Mouse (Mus musculus) frontal cortex, adult 2 months (tissue): Measurements from ENCODE around the gene Dnase2a. TPM values are rescaled to one million over a fixed set of nuclear protein-coding genes. Genes with fewer than 3 reads are reported as not detected.
A peak's percentile ranks its signal among the peaks of the same experiment; 100 is the strongest.

Experiments used
- DNase-seq, 2 experiments: peaks; one replicate each; pipeline ENCODE4 v3.0.0; 2022; ENCODE audit warnings: low spot score in 1 of 2; ENCODE audit errors: extremely low spot score in 1 of 2
- polyA plus RNA-seq: library from polyadenylated mRNA; depleted of rRNA; stranded (reverse); fragments of >200 nt; gene quantifications from 2 replicates; pipeline ENCODE4 v1.2.3, GENCODE M21; 2012

Gene Dnase2a
- polyA plus RNA-seq, 1 experiment: 6.5 TPM

DNA sequence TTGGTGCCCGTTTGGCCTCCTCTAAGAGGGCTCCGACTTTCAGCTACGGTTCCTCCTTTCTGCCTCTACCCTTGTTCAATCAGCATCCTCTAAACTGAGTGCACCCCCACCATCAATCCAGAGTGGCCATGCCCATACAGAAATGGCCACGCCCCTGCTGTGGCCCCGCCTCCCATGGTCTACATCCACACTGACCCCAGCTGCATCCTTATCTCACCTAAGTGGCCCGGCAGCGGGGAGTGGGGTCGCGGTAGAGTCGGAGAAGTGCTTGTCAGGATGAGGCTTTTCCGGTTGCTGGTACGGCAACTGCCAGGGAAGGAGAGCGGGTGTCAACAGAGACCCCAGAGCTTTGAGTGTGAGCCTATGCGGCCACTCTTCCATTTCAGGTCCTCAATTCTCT lies 27.1 kb downstream of the Dnase2a start:
- DNase-seq: no peak

DNA sequence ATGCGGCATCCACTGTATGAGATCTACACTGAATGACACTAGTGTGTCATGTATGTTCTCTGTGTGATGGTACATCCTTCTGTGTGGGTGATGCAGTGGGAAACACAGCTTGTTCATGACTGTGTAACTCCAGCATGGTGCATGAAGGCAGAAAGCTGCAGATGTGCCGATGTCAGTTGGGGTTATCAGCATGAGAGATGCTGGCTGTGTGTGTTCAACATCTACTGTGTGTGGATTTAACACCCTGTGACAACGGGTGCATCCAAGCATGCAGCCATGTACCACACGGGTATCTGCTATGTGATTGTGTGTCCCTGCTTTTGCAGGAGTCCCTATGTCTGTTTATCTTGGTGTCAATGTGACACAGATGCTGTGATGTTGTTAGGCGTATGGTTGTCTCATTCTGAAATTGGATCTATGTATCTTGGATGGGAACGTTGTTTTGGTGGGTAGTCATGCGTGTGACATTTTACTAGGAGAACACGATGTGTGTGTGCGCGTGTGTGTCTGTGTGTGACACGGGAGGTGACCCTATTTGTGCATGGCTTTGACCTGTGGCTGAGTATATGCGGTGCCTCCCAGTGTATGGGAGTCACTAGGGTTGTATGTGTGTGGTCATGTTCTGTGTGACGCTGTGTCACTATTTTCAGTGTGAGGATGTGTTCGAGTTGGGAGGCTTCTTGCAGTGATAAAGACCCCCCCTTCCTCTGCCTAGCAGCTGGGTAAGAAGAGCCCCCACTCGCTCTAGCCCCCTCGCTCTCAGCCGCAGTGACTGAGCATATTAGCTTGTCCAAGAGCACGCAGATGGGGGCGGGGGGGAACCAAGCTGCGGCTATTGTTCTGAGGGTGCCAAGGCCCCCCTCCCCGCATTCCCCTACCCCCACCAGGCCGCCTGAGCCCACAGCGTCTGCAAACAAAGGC lies 27.9 kb downstream of the Dnase2a start:
- peak in 1 of 2 experiments; percentile 21 for DNase-seq

DNA sequence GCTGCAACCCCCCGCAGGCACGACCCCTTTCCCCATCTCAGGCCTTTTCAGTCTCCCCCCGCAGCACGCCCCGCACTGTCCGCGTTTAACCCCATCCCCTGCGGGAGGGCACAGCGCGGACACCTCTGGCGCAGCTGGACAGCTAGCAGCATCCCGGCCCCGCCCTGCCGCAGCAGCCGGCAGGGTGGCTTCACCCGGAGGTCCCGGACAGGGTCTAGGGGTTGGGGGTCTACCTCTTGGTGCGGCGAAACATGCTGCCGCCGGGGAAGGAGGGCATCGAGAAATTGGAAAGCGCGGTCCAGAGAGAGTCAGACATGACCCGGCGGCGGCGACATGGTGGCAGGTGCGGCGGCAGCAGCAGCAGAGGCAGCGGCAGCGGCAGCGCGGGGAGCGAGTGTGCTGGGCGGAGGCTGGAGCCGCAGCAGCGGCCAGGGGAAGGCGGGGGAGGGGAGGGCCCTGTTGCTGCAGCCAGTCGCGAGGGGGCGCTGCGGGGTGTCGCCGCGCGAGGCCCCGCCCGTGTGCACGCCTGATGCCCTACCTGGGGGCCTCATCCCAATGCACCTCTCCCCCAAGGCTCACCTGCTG lies 28.7 kb downstream of the Dnase2a start, which contains the start of gene Mast1:
Gene Mast1 (minus strand): TSS at position 398 of the 585 bp plus-strand sequence.
- DNase-seq: peak in 1 of 2 experiments; percentile 72

DNA sequence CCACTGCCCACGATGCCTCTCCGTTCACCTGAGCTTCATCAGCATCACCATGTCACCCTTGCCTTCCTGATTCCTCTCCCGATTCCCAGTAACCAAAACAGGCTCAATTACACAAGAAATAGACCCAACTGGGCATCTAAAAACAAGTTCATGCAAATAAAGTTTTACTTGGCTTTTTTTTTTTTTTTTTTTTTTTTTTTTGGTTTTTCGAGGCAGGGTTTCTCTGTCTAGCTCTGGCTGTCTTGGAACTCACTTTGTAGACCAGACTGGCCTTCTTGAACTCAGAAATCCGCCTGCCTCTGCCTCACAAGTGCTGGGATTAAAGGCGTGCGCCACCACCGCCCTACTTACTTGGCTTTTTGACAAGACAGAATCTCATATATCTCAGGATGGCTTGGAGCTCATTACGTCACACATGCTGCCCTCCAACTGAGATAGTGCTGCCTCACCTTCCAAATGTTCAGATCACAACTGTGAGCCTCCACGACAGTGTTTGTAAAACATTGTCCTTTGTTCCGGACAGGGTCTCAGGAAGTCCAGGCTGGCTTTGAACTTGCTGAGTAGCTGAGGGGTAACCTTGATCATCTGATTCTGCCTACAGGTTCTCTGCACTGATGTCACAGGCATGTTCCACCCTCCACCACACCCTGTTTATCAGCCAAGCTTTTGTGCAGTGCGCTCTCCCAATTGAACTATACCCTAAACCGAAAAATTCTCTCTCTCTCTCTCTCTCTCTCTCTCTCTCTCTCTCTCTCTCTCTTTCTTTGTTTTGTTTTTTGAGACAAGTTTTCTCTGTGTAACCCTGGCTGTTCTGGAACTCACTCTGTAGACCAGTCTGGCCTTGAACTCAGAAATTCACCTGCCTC lies 29.5 kb downstream of the Dnase2a start:
- DNase-seq: no peak

DNA sequence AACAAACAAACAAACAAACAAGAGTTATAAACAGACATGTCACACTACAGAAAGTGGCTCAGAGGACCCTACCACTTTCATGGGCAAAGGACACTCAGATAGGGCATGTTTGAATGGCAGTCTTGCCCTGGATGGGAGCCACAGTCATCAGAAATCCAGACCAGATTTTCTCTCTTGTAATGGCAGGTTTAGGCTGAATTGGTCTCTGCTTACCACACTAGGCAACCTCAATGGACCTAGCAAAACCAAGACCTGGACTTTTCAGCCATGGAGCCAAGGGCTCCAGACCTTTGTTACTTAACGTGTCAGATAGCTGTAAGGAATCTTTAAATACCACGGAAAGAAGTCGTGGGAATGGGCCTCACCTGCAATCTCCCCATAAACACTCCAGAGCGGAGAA lies 35.3 kb downstream of the Dnase2a start:
- DNase-seq: no peak

DNA sequence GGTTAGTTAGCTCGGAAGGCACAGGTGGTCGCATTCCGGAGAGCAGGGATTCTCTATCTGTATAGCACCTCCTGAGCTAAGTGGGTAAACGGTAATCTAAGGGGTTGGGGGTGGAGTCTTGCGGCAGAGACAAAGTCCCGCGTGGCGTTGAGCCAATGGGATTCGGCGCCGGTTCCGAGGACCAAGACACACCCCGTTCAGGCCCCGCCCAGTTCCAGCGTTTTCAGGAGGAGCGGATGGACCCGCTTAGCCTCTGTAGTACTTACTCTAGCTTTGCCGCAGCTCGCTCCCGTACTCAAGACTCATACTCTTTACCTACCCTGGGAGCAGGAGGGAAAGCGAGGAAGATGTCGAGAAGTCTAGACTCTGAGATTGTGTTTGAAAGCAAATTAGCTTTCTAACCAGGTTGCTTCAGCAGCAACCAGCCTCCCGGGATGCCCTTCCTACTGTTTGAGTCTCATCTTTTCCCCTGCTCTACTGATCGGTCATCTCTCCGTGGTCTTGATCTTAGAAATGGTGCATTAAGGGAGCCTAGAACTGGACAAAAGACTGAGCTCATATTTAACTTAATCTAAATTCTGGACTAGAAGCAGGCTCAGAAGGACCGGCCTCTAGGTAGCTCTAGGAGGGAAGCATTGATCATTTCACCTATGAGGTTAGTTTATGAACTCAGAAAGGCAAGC lies 36.3 kb downstream of the Dnase2a start:
- DNase-seq: peak; percentile 57 to 82

DNA sequence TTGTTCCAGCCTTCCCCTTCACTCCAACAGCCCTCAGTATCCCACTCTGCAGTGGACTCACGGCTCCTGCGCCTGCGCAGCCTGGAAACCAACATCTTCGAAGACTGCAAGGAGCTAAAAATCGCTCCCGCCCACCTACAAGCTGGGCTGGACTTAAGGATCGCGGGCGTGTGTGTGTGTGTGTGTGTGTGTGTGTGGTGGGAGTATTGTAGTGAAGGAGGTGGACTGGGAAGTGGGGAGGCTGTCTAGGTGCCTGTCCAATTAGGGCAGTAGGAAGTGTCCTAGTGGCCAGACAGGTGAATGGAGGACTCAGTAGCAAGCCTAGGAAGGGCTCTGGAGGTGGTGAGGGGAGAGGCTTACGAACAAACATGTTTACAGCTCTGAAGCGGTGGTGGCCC lies 36.9 kb downstream of the Dnase2a start:
- peak; percentile 77 to 85 for DNase-seq

DNA sequence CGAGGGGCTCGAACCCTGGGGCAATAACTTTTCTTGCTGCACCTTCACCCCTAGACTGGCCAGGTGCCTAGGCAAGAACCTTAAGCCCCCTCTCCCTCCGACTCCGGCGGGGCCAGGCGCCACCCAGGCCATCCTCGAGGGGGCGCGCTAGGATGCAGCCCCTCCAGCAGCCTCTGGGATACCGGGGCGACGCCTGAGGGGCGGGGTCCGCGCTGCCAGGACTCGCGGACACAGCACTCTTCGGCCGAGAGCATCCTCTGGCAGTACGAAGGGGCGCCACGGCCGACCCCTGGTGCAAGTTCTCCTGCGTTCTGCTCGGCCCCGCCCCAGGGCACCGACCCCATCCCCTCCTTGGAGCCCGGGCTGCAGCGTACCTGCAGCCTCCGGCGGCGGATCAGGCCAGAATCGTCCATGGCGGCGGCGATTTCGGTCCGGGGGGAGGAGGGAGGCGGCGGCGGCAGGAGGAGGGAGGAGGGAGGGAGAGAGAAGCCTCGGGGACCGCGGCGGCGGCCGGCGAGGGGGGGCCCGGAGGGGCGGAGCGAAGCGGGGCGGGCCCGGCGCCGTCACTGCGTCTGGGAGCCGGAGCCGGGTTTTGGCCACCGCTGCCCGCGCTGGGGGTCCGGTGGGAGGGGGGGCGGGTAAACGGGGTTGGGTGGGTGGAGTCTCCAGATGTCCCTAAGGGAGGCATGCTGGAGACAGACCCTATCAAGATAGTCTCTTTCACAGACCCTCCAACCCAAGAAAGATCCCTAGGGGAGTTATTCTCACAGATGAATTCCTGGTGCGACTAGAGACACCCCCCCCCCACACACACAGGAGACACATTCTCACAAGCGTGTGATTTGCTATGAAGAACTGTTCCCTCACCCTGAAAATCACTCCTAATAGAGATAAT lies 37.5 kb downstream of the Dnase2a start:
- peak in 1 of 2 experiments; percentile 48 for DNase-seq

DNA sequence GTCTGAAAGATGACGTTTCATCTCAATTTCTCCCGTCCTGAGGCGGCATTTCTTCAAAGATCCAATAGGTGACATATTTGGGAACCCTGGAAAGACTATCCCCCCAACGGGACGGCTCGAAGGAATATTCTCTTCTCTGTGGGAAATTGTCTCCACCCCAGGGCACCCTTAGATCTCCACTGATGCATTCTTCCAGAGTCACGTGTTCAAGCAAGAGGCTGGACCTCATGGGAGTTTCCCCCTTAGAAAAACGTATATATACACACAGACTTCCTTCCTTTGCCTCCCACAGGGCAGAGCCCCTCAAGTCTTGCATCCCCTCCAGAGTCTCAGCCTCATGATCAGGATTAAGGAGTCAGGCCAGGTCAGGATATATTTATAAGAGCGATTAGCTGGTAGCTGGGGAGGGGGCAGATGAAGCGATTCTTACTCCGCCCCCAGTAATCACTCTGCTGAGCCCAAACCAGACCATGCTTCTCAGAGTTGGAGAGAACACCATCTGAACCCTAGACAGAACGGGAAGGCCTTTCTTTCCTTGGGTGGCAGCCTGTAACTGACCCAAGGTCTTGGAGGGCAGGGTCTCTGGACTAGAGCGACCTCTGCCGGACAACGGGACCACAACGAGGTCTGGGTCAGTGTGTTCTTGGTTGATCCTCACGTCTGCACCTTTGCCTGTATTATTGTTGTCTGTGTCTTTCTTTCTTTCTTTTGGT lies 38.3 kb downstream of the Dnase2a start, which contains the start of gene Rtbdn:
Gene Rtbdn (plus strand): TSS at position 464 of the 713 bp plus-strand sequence.
- DNase-seq: no peak

DNA sequence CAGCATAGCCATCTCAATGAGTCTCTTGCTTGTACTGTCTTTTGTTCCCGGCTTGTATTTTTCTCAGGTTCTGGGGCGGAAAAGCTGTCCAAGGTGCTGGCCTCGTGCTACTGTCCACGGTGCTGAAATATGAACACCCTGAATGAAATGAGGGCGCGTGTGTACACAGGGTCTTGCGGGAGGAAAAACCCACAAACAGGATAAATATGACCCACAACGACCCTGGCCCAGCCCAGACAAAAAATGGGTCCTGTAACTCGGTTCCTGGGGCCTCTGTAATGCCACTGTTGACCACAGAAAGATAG lies 38.8 kb downstream of the Dnase2a start:
- DNase-seq: no peak

DNA sequence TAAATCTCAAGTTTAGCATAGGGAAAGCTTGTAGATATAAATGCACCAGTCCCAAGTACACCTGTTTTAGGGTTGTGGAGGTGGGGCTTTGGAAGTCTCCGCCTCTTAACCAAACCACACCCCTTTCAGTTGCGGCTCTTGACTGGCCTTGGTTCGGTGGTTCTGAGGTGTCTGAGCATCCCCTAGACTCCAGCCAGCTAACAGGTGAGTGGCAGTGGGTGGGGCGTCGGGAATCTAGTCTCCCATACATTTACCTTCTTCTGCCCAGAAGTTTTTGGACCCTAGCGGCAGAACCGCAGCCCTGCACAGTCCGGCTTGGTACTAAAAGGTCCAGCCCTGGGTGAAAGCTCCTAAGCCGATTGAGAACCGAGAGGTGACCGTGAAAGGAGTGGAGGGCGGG lies 41.4 kb downstream of the Dnase2a start:
- no peak for DNase-seq

DNA sequence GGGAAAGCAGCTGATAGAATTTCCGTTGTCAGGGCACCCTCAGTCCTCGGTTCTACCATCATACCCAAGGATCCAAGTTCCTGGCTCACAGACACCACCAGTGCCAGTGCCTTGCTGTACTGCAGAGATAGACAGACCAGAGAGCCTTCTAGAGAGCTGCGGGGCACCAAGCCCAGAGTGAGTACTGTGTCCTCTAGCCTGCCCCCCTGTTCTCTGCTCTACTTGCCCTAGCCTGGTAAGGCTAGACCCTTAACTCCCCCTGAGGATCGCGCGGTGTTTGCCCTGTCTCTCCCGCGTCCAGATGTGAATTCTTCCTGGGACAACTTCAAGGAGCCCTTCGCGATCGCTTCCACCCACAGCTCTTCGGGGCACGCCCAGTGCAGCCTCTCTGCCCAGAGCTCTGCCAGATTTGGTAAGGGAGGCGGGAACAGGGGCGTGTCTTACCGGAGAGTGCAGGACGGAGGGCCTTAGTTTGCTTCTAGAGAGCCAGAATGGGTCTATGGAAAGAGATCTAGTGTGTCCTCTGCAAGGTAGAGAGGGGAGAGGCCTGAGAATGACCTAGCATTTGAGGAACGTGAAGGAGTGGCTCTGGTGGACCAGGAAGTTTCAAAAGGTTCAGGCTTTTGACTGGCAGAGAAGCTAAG lies 44.4 kb downstream of the Dnase2a start:
- no peak for DNase-seq

DNA sequence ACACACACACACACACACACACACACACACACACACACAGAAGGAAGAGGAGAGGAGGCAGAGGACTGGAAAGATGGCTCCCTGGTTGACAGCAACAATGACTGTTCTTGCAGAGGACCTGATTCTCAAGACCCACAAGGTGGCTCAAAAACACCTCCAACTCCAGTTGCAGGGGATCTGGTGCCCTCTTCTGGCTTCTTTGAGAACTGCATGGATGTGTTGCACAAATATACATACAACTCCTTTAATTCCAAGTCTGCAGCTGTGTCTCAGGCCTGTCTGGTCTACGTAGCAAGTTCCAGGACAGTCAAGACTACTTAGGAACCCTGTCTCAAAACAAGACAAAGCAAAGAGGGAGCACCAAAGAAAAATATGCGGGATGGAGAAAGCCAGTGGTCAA lies 48.4 kb downstream of the Dnase2a start:
- DNase-seq: peak in 1 of 2 experiments; percentile 91

DNA sequence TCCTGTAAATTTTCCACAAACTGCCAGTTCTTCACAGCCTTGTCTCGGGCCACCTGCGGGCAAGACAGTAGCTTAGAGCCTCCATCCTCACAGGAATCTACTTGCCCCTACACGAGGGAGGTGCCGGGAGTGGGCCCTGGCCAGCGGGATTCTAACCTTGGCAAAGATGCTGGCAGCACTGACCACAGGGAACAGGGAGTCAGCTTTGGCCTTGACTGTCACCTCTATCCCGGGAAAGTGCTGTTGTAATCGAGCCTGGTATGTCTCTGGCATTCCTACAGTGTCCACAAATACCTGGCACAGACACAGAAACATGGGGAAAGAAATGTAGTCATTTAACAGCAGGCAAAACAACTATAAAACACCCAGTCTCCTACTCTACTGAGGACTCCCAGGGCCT lies 51.5 kb downstream of the Dnase2a start:
- DNase-seq: no peak

DNA sequence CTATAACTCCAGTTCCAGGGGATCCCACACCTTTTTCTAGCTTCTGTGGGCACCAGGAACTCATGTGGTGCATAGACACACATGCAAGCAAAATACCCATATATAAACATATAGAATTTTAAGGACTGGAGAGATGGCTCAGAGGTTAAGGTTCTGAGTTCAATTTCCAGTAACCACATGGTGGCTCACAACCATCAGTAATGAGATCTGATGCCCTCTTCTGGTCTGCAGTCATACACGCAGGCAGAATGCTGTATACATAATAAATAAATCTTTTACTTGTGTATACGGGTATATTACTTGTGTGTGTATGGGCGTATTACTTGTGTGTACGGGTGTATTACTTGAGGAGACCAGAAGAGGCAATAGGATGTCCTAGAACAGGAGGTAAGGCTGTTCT lies 55.6 kb downstream of the Dnase2a start:
- no peak for DNase-seq

DNA sequence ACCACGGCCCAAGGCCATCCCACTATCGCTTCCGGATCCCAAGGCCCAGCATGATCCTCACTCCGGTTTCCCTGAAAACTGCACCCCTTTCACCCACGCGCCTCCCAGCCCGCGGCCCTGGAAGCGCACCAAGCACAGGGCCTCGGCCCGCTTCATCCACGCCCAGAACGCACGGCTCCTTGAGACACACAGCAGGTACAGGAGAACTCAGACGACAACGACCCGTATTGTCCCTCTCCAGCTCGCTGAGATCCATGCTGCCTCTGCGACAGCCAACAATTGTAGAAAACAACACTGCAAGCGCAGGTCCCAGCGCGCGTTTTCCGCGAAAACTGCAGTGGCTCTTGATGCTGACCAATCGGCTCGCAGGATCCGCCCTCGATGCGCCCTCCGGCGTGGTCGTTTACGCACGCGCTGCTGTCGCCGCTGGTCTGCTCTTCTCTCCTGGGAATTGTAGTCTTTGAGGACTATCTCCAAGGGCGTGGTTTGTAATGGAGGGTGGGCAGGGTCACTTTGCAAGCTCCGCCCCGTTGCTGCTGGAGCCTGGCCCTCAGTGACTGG lies 57.5 kb downstream of the Dnase2a start:
- DNase-seq: peak; percentile 93 to 95

DNA sequence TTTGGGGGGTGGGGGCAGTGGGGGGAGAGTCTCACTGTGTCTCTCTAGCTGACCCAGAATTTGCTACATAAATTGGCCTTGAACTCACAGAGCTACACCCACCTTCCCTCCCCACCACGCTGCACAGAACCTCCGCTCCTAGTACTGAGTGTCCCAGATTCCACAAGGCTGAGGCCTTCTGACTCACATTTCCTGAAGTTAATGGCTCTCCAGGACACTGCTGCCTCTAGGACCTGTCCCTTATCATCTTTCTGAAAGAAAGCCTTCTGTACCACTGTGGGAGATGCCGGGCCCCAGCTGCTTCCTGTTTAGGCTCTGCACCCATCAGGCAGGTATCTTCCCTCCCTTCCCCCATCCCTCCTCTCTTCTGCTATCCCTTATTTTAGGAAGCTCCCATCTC lies 58.2 kb downstream of the Dnase2a start:
- no peak for DNase-seq
